Mouse (Mus musculus) heart, embryonic 10.5 days (tissue): ENCODE results near the gene Ugt1a10. TPM values are rescaled to one million over a fixed set of nuclear protein-coding genes. Genes with fewer than 3 reads are reported as not detected.
"Not testable (repeated sequence)": the region's sequence is repeated elsewhere in the genome, so short reads cannot be mapped to it uniquely, and the experiment has no call there.

Experiments
- DNase-seq: peaks from one replicate; pipeline ENCODE4 v3.0.0-alpha.2; 2017; ENCODE audit warnings: low spot score
- H3K27ac ChIP-seq: fragments of 300-500 bp; sonication (generic); 2 replicates; pipeline ENCODE4 v1.5.1; 2016; ENCODE audit warnings: mild to moderate bottlenecking
- H3K27me3 ChIP-seq: fragments of 300-500 bp; sonication (generic); 2 replicates; pipeline ENCODE4 v1.6.1; 2016; ENCODE audit warnings: mild to moderate bottlenecking; ENCODE audit not compliant: poor library complexity, insufficient read depth, severe bottlenecking
- H3K36me3 ChIP-seq: fragments of 300-500 bp; sonication (generic); 2 replicates; pipeline ENCODE4 v1.6.1; 2016; ENCODE audit warnings: mild to moderate bottlenecking, moderate library complexity
- H3K4me1 ChIP-seq: fragments of 300-500 bp; sonication (generic); 2 replicates; pipeline ENCODE4 v1.6.1; 2016; ENCODE audit warnings: mild to moderate bottlenecking
- H3K4me3 ChIP-seq: fragments of 300-500 bp; sonication (generic); 2 replicates; pipeline ENCODE4 v1.5.1; 2016; ENCODE audit warnings: mild to moderate bottlenecking, moderate library complexity
- H3K9me3 ChIP-seq: fragments of 300-500 bp; sonication (generic); 2 replicates; pipeline ENCODE4 v1.6.1; 2016; ENCODE audit warnings: mild to moderate bottlenecking, moderate library complexity
- whole genome bisulfite sequencing: fragments of 180-500 bp; shearing (Covaris S2); methylation state at CpG from one replicate; pipeline ENCODE4 v1.1.7; 2016; 5-methylcytosine and 5-hydroxymethylcytosine counted together
- polyA plus RNA-seq: library from polyadenylated mRNA; unstranded; fragments of >200 nt; fragmentation: Nextera tagmentation; extraction: Ambion mirVana; gene quantifications from 2 replicates; pipeline ENCODE4 v1.2.1, GENCODE M21; 2016

Gene Ugt1a10
- polyA plus RNA-seq, 1 experiment from 2014 or later, result not detected

DNA sequence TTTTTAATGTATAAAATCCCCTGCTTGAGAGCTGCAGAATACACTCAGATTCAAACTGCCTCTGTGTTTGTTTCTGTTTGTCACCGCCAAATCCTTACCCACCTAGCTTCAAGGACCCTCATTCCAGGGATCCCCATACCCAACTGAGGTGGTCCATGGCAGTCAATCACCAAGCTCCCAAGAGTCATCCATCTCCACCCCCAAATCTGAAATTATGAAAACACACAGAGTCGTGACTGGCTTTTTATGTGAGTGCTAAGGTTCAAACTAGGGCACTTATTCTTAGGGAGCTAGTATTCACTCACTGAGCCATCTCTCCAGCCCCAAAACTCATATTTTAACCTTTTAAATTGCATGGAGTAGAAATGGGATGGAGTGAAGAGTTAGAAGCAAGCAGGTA lies 170.1 kb downstream of the Ugt1a10 start:
- H3K27ac ChIP-seq, H3K36me3 ChIP-seq, H3K27me3 ChIP-seq, H3K4me3 ChIP-seq, H3K4me1 ChIP-seq: not testable (repeated sequence)
- H3K9me3 ChIP-seq, result peaks cover 51% of the 10 kb centered on the region
- peak; percentile 76 for DNase-seq
- WGBS, result 33% methylated on average over 2 of the region's 2 CpGs

DNA sequence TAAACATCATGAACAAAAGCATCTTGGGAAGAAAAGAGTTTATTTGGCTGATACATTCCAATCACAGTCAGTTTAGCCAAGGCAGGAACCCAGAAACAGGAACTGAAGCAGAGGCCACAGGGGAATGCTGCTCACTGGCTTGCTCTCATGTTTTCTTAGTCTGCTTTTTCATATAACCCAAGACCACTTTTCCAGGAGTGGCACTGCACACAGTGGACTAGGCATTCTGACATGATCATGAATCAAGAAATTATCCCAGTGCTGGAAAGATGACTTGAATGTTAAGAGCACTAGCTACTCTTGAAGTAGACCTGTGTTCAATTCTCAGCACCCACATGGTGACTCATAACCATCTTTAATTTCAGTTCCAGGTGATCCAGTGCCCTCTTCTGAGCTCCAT lies 170.6 kb downstream of the Ugt1a10 start:
- Histone ChIP-seq H3K4me1 (no peaks in the 10 kb centered on the region), H3K27me3 (no peaks in the 10 kb centered on the region), H3K9me3 (peaks cover 55% of the 10 kb centered on the region), H3K36me3 (no peaks in the 10 kb centered on the region), H3K4me3 (no peak overlapping the region), H3K27ac (no peak overlapping the region)
- DNase-seq, result peak; percentile 74

DNA sequence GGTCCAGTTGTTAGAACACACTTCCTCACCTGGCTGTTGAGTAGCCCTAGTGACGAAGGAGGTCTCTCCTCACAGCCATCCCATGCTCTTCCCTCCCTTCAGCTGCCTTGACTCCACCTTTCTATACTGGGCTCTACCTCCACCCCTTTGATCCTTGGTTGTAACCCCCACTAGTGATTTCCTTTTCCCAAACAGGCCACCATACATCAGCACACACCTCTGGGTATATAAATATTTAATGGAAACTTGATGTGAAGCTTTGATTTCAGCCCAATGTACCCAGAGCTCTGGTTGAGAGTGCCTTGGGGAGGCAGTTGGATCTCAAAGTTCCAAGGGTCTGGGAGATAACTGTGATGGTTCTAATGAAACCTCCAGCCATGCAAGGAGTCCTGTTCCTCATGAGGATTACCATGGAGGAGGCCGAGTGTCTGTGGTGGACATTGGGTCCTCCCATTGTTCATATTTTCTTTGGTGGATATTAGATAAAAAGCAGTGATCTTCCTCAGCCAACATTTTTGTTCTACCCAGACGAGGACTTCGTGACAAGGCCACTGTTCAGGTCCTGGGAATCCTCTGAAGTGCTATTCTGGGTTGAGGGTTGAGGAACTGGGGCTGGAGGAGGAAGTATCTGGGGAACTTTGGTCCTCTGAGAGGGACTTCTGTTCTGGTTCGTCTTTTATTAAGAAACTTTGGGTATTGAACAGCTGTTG lies 171.6 kb downstream of the Ugt1a10 start, which contains the start of gene Mroh2a:
Mroh2a (plus strand) TSS at position 317 of the 710 bp plus-strand sequence.
- no peaks in the 10 kb centered on the region for H3K36me3 ChIP-seq
- peaks cover 65% of the 10 kb centered on the region for H3K9me3 ChIP-seq
- peak; percentile 78 for DNase-seq
- no peak within 1 kb of the TSS for H3K4me3 ChIP-seq
- no peaks in the 10 kb centered on the region for H3K4me1 ChIP-seq
- WGBS, result 50% methylated on average over 5 of the region's 5 CpGs
- H3K27me3 ChIP-seq, result no peaks in the 10 kb centered on the region
- H3K27ac ChIP-seq, result no peak within 1 kb of the TSS

DNA sequence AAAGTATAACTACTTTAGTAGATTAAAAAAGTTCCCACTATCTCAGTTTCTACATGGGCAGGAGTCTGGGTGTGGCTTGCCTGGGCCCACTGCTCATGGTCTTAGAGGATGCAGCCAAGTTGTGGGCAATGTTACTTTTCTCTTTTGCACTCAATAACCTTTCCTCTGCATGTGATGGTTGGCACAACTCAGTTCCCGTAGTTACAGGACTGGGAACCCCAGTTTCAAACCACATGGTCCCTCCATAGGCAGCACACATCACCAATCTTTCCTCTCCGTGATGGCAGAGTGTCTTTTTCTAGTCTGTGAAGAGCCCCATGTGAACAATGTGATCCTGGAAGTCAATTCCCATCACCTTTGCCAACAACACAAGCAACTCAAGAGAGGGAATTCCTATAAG lies 172.3 kb downstream of the Ugt1a10 start:
- Histone ChIP-seq H3K4me1 (no peaks in the 10 kb centered on the region), H3K27ac (no peak overlapping the region), H3K36me3 (no peaks in the 10 kb centered on the region), H3K9me3 (peaks cover 72% of the 10 kb centered on the region), H3K4me3 (no peak overlapping the region), H3K27me3 (no peaks in the 10 kb centered on the region)
- whole genome bisulfite sequencing, result 56% methylated on average over 2 of the region's 2 CpGs
- peak; percentile 78 for DNase-seq

DNA sequence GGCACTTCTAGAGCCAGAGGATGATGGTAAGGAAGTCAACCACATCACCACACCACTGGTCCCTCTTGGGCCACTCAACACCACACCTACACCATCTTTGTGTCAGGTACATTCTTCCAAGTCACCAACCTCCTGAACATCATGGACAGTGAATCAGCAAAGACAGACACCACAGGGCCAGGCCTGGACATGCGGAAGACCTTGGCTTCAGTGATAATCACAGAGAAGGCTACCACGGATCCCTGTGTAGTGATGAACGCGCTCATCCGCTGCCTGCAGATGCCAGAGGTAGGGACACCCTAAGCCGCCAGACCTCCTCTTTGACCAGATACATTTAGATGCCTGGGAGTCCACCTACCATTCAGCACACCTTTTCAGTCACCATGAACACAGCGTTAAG lies 172.9 kb downstream of the Ugt1a10 start:
- H3K4me1 ChIP-seq, result no peaks in the 10 kb centered on the region
- no peak overlapping the region for H3K27ac ChIP-seq
- DNase-seq, result peak; percentile 88
- 64% methylated on average over 7 of the region's 7 CpGs for WGBS
- no peaks in the 10 kb centered on the region for H3K27me3 ChIP-seq
- peaks cover 78% of the 10 kb centered on the region for H3K9me3 ChIP-seq
- H3K36me3 ChIP-seq, result no peaks in the 10 kb centered on the region
- no peak overlapping the region for H3K4me3 ChIP-seq

DNA sequence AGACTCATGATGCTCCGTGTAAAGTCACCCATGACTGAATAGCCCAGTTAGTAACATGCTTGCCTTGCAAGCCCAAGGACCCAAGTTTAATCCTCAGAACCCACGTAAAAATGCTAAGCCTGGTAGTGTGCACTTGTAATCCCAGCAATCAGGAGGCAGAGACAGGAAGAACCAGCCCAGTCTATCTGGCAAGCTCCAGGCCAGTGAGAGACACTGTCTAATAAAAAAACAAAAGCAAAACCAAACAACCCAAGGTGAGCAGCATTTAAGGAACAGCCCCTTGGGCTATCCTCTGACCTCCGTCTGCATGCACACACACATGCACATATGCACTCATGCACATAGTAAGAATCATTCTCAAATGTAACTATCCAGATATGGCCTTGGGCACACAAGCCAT lies 174.4 kb downstream of the Ugt1a10 start:
- no peak for DNase-seq
- H3K27ac ChIP-seq, result no peak overlapping the region
- H3K4me1 ChIP-seq, result no peaks in the 10 kb centered on the region
- peaks cover 93% of the 10 kb centered on the region for H3K9me3 ChIP-seq
- no peaks in the 10 kb centered on the region for H3K27me3 ChIP-seq
- H3K4me3 ChIP-seq, result no peak overlapping the region
- no peaks in the 10 kb centered on the region for H3K36me3 ChIP-seq
- WGBS, result 73% methylated on average over 3 of the region's 3 CpGs

DNA sequence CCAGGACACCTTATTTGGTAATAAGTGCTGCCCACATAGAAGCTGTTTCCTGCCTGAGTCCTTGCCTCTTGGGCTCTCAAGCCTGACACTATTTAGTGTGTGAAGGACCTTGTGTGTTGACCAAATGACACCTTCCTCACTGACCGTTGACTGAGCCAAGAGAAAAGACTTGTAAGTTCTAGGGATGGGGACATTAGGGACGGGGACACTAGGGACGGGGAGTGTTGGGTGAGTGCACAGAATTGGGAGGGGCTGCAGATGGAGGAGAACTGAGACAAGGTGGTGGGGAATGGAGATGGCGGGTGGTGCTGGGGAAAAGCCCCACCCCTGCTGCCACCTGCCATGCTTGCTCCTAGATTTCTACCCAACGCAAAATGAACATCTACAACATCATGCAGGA lies 174.8 kb downstream of the Ugt1a10 start:
- H3K9me3 ChIP-seq, result peaks cover 97% of the 10 kb centered on the region
- no peaks in the 10 kb centered on the region for H3K27me3 ChIP-seq
- H3K36me3 ChIP-seq, result no peaks in the 10 kb centered on the region
- WGBS, result 77% methylated on average over 5 of the region's 5 CpGs
- H3K4me1 ChIP-seq, result no peaks in the 10 kb centered on the region
- no peak for DNase-seq
- no peak overlapping the region for H3K27ac ChIP-seq
- H3K4me3 ChIP-seq, result no peak overlapping the region

DNA sequence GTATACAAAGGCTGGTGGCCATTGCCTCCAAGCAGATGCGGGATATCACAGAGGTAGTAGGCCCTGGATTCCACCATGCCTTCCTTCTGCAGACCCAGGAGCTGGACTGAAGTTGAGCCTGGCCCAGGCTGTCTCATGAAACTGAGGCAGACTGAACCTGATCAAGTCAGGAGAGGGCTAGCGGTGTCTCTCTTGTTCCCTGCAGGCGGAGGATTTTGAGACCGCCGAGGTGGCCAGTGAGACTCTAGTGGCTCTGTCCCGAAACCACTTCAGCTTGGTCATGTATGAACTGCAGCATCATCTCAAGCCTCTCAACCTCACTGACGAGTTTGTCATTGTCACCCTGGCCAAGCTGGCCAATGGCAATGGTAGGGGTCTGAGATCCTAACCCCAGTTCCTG lies 175.2 kb downstream of the Ugt1a10 start:
- Histone ChIP-seq H3K9me3 (peaks cover 99% of the 10 kb centered on the region), H3K36me3 (no peaks in the 10 kb centered on the region), H3K4me3 (no peak overlapping the region), H3K4me1 (no peaks in the 10 kb centered on the region), H3K27ac (no peak overlapping the region), H3K27me3 (no peaks in the 10 kb centered on the region)
- WGBS, result 70% methylated on average over 7 of the region's 7 CpGs
- DNase-seq, result no peak

DNA sequence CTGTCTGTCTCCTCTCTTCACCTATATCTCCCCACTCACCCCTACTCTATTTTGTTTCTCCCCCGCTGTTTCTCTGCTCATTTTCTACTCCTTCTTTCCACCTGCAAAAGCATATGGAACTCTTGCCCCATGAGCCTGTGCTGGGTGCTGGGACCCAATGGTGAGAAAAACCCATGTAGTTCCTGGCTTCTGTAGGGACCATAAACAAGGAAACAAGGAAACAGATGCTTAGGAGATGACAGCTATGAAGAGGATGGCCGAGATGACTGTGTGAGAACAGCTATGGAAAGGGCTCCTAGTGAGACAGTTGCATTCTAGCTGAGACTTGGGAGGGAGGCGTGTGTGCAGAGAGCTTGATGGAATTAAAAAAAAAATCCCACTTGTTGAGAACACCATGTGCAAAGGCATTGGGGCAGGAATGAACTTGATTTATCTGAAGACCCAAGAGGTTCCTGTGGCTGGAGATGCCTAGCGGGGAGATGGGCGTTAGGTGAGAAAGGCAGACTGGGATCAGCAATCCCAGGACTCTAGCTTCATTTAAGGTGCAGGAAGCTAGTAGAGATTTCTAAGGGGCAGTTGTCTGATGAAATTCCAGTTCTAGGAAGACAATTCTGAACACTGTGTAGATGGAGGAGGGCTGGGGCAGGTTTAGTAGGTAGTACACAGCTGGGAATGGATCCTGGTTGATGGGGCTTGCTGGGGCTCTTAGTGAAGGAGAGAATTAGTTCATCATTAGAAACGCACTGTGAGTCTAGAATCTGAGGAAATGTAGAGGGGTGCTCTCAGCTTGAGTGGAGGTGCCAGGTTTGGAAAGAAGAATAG lies 176.0 kb downstream of the Ugt1a10 start:
- H3K27me3 ChIP-seq, result no peaks in the 10 kb centered on the region
- H3K4me1 ChIP-seq, result no peaks in the 10 kb centered on the region
- peaks cover 99% of the 10 kb centered on the region for H3K9me3 ChIP-seq
- H3K36me3 ChIP-seq, result no peaks in the 10 kb centered on the region
- no peak for DNase-seq
- 73% methylated on average over 6 of the region's 6 CpGs for WGBS
- H3K4me3 ChIP-seq, result no peak overlapping the region
- H3K27ac ChIP-seq, result no peak overlapping the region

DNA sequence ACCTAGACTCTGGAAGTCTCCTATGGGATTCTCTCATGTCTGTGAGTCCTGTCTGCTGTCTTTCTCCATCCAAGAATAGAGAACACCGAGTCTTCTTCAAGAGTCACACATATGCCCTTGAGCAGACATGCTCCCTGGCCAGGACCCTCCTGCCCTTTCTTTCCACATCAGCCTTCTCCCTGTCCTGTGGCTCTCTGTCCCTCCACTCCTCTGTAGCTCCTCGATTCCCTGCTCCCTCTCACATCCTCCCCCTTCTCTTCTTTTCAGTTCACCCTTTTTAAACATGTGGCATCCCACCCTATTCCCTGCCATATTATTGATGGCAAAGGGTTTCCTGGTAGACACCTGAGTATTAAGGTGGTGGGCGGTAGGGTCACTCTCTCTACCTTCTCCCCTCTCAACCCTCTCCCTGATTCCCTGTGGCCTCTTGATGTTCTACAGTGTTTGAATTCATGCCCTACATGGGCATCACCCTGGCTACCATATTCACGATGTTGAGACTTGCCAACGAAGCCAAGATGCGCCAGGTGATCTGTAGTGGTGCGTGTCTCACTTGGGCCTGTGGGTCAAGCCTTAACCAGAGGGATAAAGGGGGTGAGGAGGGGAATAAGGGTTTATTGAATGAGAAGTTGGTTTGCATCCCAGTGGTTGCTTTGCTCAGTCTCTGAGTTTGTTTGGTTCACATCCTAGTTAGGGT lies 176.8 kb downstream of the Ugt1a10 start:
- Histone ChIP-seq H3K4me1 (no peaks in the 10 kb centered on the region), H3K9me3 (peaks cover 96% of the 10 kb centered on the region), H3K36me3 (no peaks in the 10 kb centered on the region), H3K27ac (no peak overlapping the region), H3K4me3 (no peak overlapping the region), H3K27me3 (no peaks in the 10 kb centered on the region)
- WGBS, result 58% methylated on average over 7 of the region's 7 CpGs
- no peak for DNase-seq

DNA sequence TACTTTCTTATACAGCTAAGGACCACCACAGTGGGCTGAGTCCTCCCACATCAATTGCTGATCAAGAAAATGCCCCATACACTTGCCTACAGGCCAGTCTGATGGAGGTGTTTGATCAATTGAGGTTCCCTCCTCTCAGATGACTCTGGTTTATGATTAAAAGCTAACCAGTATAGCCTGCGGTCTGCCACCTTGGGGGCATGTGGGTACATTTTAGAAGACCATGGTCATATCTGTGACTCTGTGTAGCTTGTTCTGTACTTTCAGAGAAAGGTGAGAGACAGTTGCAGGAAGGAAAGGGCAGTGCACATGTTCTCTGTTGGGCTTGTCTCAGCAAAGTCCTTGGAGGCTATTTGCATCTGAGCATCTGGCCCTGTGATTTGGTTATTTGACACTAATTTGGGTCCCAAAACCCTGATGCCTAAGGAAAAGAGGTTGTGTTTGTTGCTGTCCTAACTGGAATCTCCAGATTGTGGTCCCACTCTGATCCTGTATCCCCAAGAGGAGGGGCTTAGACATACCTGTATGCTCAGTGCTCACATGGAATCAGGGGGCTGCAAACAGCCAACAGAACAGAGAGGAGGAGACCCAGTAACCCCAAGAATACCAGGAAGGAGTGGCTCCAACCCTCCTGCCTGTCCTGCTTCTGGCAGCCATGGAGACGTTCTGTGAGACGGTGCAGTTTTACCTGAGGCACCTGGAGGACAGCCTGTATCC lies 177.6 kb downstream of the Ugt1a10 start:
- Histone ChIP-seq H3K4me1 (no peaks in the 10 kb centered on the region), H3K4me3 (no peak overlapping the region), H3K36me3 (no peaks in the 10 kb centered on the region), H3K27me3 (no peaks in the 10 kb centered on the region), H3K9me3 (peaks cover 96% of the 10 kb centered on the region), H3K27ac (no peak overlapping the region)
- 52% methylated on average over 3 of the region's 3 CpGs for WGBS
- DNase-seq, result no peak

DNA sequence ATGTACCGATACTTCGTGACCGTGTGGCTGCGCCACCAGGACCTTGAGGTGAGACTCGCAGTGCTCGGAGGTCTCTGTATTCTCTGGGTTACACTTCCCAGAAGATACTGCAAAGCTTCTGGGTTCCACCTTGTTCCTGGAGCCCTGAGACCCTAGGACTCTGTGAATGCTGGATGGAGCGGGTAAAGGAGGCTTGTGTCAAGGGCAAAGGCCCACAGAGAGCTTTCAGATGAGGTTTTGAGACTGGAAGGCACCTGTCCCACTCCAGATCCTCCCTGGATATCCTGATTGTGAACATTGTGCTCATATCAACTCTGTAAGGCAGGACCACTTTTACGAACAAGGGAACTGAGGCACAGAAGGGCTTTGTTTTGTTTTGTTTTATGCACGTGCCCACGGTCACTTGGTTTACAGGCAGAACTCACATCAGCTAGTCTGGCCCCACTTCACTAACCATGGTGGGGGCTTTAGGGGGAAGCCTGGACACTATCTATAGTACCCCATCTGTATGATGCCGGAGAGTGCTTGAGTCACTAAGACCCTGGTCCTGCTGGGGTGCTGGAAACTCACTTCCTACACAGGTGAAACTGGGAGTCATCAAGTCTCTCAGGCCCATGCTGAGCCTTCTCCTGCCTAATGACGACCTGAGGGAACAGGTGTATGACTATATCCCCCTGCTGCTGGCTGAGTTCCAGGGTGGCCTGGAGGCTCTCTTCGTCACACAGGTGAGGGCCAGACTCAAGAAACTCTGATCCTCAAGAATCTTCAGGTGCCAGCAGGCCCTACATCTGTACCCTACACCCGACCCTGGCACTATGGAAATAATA lies 178.4 kb downstream of the Ugt1a10 start:
- DNase-seq, result no peak
- peaks cover 96% of the 10 kb centered on the region for H3K9me3 ChIP-seq
- no peaks in the 10 kb centered on the region for H3K36me3 ChIP-seq
- H3K27me3 ChIP-seq, result no peaks in the 10 kb centered on the region
- no peak overlapping the region for H3K4me3 ChIP-seq
- 62% methylated on average over 14 of the region's 14 CpGs for WGBS
- H3K4me1 ChIP-seq, result no peaks in the 10 kb centered on the region
- no peak overlapping the region for H3K27ac ChIP-seq
